Mouse (Mus musculus): ENCODE measurements around the gene Gsta3.
A peak's percentile ranks its signal among the peaks of the same experiment; 100 is the strongest.
"Not testable (repeated sequence)": the region's sequence is repeated elsewhere in the genome, so short reads cannot be mapped to it uniquely, and the experiment has no call there.

Gene Gsta3

DNA sequence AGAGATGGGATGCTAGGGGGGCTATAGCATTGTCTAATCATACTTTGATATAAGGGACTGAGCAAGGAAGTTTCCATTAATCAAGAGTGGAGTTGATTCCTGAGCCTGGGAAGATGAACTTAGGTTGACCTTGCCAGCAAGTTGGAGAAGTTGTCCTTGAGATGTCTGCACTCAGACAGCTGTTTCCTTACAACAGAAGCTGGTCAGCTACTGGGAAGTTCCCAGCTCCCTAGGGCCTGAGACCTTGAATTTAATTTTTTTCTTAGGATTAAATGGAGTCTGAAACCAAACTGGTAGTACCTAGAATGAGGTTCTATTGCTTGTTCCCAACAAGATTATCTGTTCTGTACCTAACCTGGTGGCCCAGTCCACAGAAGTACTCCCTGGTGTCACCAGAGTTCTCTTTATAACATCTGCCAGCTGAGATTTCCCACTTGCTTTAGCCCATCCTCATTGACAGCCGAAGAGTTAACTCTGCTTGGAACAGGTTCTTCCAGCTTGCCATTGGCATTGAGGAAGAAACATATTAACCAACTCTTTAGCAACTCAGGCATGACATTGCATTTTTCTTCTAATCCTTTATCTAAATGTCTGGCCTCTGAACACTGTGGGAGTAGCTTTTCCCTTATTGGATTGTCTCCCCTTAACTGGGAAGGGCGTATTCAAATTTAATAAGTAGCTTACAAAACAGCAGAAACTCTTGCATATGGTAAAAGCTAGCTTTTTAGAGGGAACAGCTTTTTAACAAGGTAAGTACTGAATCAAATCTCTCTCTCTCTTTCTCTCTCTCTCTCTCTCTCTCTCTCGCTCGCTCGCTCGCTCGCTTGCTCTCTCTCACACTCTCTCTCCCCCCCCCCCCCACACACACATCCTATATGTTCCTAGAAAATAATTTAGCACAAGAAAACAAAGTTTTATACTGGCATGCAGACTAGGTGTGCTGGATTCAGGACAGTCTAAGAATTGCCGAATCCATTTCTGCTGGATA is at the start of gene Gsta3:
Gene Gsta3 (plus strand): TSS at position 679 of the 988 bp plus-strand sequence.
- no peak for DNase-seq (ENCODE audit: low spot score in 2 of 2)

GRCm38 (mm10) chr1:21206241-21206640 is 34.1 kb upstream of the Gsta3 start:
- DNase-seq (ENCODE audit: low spot score in 2 of 2): no peak

- DNase-seq (ENCODE audit: low spot score in 2 of 2): not testable (repeated sequence)
These were observed 26.9 kb upstream of the Gsta3 start for GRCm38 (mm10) chr1:21213537-21213936.

DNA sequence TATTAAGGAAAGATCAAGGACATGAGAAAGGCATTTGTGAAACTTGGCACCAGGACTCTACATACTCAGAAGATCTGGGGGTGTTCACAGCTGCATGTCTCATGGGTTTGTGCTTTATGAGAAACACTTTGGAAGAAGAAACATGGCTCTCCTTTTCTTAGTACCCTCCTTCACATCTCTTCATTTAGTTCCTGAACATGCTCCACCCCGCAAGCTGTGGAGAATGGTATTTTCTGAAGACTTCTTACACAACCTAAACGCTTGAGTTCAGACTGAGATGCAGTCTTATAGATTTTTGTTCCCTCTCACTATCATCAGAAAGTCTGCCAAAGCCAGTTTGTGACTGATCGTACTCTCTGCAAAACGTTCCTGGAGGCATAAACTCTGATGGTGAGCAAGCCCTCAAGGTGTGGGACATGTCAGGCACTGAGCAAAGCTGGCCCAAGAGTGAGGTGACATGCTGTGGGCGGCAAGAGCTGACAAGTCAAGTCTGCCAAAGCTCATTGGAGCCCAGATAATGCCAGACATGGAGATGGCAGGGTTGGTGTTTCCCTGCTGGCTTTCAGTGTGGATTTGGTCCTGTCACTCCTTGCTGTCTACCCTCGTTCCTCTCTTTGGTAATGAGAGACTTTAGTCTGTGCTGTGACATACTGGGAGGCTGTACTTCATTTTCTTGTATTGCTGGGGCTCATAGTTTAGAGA is 26.2 kb upstream of the Gsta3 start:
- not testable (repeated sequence) for DNase-seq (ENCODE audit: low spot score in 2 of 2)

DNA sequence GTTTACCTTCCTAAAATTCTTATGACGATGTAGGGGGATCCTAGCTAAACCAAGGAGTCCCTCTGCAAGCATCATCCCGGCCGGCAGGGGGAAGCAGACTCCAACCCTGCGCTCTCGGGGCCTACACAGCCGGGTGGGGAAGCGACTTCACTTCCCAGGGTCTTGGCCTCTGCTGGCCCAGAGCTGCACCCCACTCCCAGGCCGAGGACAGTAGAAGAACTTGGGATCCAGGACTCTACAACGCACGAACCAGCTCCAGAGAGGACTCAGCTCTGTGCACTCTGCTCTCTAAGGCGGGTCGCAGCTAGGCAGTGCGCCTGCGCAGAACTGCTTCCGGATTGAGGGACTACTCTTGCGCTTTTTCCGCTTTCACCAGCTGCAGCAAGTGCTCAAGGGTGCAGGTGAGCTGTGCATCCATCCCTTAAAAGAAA is 21.9 kb upstream of the Gsta3 start, which contains the start of gene Tmem14a:
Gene Tmem14a (plus strand): TSS at position 87 of the 431 bp plus-strand sequence.
- peak; percentile 61 to 87 for DNase-seq (ENCODE audit: low spot score in 2 of 2)

- no peak for DNase-seq (ENCODE audit: low spot score in 2 of 2)
These were observed 12.5 kb upstream of the Gsta3 start for GRCm38 (mm10) chr1:21227756-21228395.

DNA sequence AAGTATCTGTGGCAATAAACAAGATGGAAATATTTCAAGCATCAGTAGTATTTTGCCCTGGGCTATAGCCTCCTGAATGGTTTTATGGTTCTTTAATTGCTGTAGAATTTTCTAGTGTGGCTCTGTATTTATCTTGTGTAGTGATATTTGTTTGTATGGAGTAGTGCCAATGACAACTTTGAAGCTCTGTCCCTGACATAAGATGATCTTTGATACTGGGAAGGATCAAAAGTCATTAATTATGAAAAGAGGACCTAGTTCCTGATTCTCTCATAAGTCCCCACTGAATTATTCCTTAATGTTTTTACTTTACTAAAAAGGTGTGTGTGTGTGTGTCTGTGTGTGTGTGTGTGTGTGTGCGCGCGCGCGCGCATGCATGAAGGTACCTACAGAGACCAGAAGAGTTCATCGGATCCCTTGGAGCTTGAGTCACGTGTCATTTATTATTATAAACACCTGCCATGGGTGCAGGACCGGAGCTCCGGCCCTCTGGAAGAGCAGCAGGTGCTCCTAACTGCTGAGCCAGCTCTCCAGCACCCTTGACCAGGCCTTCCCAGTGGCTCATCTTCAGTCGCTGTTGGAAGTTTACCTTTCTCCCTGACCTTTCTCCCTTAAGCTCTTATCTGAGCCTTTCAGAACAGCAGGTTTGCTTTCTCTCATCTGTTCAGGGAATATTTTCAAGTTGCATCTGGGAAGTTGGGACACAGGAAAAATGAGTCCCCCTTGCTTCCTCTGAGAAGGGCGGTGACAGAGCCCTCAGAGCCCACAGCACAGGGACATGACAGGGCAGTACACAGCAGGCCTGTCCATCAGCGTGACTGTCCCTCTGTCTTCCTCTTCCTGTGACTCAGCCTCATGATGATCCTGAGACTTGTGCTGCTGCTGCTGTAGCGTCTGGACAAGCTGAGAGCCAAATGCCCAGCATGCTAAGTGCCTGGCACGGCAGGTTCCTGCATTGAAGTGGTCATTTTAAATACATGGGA is 11.4 kb upstream of the Gsta3 start:
- DNase-seq (ENCODE audit: low spot score in 2 of 2): not testable (repeated sequence)

GRCm38 (mm10) chr1:21230376-21230775 is 10.0 kb upstream of the Gsta3 start:
- no peak for DNase-seq (ENCODE audit: low spot score in 2 of 2)

DNA sequence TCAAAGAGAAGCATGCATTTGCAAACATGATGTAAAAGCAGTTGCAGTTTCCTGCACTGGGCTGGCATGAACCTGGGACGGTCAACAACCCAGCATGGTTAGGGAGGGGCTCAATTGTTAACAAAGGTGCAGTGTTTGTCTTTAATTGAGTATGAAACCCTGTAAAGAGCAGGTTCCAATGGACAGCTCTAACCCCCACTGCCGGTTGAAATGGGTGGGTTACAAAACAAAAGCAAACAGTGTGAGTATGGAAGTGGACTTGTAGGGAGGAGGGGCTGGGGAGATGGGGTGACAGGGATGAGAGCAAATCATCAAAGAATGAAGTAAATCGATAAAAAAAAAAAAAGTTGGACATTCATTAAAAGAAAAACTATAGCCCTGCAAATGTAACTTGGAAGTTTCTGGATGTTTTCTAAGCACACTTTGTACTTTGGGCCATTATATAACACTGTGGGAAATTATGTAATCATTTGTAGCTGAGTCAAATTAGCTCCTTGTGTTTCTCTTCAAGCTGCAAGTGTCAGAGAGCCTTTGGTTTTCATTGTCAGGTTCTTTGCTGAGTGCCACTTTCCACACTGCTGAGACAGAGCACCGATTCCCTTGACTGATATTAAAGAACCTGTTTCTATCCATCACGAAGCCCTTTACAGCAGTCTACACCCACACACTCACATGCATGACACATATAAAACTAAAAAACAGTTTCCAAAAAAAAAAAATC is 8.5 kb upstream of the Gsta3 start:
- DNase-seq (ENCODE audit: low spot score in 2 of 2): peak; percentile 38 to 43

DNA sequence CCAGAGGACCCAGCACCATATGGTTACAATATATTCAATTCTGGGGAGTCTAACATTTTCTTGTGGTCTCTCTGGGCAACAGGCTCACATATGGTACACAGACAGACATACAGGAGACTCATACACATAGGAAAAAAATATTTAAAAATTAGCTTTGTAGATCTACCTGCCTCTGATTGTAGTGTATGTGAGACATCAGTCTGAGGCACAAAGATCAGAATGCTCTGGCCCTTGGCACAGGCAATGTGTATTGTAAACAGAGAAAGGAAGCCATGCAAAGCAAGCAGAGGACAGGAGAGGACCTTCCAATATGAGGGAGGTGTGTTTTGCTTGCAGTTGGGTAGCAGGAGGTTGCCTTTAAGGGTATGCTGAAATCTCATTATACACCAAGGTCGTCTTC is 7.9 kb upstream of the Gsta3 start:
- no peak for DNase-seq (ENCODE audit: low spot score in 2 of 2)

- DNase-seq (ENCODE audit: low spot score in 2 of 2): no peak
These were observed 5.0 kb upstream of the Gsta3 start for GRCm38 (mm10) chr1:21235359-21235758.

GRCm38 (mm10) chr1:21241096-21241495 is 707 bp downstream of the Gsta3 start:
- no peak for DNase-seq (ENCODE audit: low spot score in 2 of 2)

- no peak for DNase-seq (ENCODE audit: low spot score in 2 of 2)
These were observed 4.0 kb downstream of the Gsta3 start for GRCm38 (mm10) chr1:21244290-21244960.

GRCm38 (mm10) chr1:21246136-21246535 is 5.7 kb downstream of the Gsta3 start:
- no peak for DNase-seq (ENCODE audit: low spot score in 2 of 2)

GRCm38 (mm10) chr1:21247896-21248295 is 7.5 kb downstream of the Gsta3 start:
- DNase-seq (ENCODE audit: low spot score in 2 of 2): no peak

DNA sequence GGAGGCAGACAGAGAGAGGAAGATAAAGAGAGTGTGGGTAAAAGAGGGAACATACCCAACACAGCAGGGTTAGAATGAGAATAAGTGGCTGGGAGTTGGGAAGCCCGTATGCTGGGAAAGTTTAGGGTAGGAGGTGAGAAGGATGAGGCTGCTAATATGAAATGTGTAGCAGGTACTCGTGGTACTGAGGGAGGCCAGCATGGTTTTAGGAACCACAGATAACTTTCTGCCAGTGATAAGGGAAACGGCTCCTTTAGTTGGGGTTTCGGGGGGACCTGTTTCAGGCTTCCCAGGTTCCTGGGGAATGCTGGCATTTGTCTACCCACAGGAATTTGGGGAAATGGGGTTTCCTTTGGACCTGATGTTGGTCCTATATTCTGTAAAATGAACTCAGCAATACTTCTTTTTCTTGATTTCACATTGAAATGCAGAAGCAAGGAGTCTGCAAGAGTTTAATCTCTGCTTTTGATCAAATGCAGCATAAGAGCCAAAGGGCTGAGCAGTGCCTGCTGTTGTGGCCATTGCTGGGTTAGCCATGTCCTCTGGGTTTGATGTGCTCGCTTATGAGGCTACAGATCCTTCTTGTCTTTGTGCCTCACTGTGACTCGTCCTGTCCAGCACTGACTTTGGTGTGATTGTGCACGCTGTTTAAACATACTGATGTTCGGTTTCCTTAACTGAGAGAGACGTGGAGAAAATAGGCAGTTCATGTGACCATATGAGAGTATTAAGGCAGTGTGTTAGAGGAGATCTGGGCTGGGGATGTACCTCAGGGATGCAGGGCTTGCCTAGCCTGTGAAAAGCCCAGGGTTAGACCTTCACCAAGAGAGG is 8.4 kb downstream of the Gsta3 start:
- no peak for DNase-seq (ENCODE audit: low spot score in 2 of 2)

DNA sequence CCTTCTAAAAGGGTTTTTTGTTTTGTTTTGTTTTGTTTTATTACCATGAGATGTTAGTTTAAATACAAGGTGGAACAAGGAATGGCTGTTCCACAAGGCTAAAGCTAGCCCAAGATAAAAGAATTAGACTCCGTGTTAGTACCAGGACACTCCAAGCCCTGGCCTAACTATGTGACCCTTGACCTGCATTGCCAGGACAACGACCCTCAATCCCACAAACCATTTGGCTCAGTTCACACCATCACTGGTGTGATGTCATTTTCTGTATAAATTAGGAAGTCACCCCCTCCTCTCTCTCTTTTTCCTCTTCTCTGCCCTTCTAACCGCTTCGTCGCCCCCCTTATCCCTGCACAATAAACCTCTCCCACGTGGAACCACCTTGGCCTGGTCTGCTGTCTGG is 11.3 kb downstream of the Gsta3 start:
- no peak for DNase-seq (ENCODE audit: low spot score in 2 of 2)

DNA sequence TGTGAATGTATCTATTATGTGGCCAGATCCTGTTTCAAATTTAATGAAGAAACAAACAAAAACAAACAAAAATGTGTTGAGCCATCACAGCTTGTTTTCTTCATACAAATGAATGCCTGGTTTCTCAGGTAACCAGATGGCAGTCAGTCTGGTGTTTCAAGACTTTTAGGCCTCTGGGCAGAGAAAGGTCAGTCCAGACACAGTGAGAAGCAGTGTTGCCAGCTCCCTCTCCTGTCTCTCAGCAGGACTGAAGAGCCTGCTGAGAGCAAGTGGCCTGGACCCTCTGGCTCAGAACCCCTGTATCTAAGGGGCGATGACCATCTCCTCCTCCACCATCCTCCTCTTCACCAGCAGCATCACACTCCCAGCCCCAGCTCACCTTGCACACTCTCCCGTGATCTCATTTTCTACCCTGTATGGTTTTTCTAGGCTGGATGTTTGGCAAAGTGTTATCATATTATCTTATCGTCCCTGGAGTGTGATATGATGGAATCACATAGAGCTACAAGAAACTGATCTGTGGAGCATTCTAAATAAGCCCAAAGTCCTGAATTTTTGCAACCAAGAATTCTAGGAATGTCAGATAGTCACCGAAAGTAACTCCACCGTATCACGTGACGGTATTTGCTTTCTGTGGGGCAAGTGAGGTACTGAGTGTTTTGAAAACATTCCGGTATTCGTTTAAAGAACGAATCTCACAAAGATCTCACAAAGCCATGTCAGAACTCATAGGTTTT is 12.3 kb downstream of the Gsta3 start:
- no peak for DNase-seq (ENCODE audit: low spot score in 2 of 2)

All from left cerebral cortex, adult 9 months (tissue).